Mouse (Mus musculus) layer of hippocampus, adult 2 months (tissue): ENCODE measurements around the gene Snrnp70. TPM values are rescaled to one million over a fixed set of nuclear protein-coding genes. Genes with fewer than 3 reads are reported as not detected.
A peak's percentile ranks its signal among the peaks of the same experiment; 100 is the strongest.
"Not testable (repeated sequence)": the region's sequence is repeated elsewhere in the genome, so short reads cannot be mapped to it uniquely, and the experiment has no call there.

Experiments
- DNase-seq, 2 experiments: peaks; one replicate each; pipeline ENCODE4 v3.0.0; 2022; ENCODE audit warnings: low spot score in 2 of 2
- H3K27ac ChIP-seq: fragments of 200-600 bp; 2 replicates; pipeline ENCODE4 v1.8.1; 2022
- H3K4me3 ChIP-seq: fragments of 200-600 bp; 2 replicates; pipeline ENCODE4 v1.8.1; 2022; ENCODE audit warnings: mild to moderate bottlenecking
- CTCF ChIP-seq: fragments of 200-600 bp; conservative IDR thresholded peaks from 2 replicates; pipeline ENCODE4 v1.8.1; 2022; ENCODE audit warnings: antibody characterized with exemption, mild to moderate bottlenecking, moderate library complexity
- total RNA-seq, 2 experiments: library from RNA; stranded (reverse); gene quantifications; 2 replicates each; pipeline ENCODE4 v1.2.3; 2021

Gene Snrnp70
- total RNA-seq, 2 experiments from 2014 or later, result 456 to 514 TPM

- TF ChIP-seq CTCF, result no peak
- no peak overlapping the region for H3K4me3 ChIP-seq
- peak overlapping the region; percentile 85; the same call in 1 of the 2 replicates for H3K27ac ChIP-seq
- DNase-seq, result no peak
These were observed 35.0 kb downstream of the Snrnp70 start for GRCm38 (mm10) chr7:45360404-45361125.

GRCm38 (mm10) chr7:45359081-45359480 is 36.5 kb downstream of the Snrnp70 start:
- DNase-seq, H3K27ac ChIP-seq, H3K4me3 ChIP-seq: not testable (repeated sequence)

GRCm38 (mm10) chr7:45356087-45356486 is 39.5 kb downstream of the Snrnp70 start:
- Histone ChIP-seq H3K4me3 (no peak overlapping the region), H3K27ac (no peak overlapping the region)
- no peak for DNase-seq
- no peak for TF ChIP-seq CTCF

GRCm38 (mm10) chr7:45355318-45356020 is 40.1 kb downstream of the Snrnp70 start:
- DNase-seq, result no peak

GRCm38 (mm10) chr7:45353041-45353440 is 42.5 kb downstream of the Snrnp70 start:
- no peak overlapping the region for H3K27ac ChIP-seq
- no peak for TF ChIP-seq CTCF
- no peak overlapping the region for H3K4me3 ChIP-seq
- no peak for DNase-seq

More at GRCm38 (mm10) chr7:45355318-45356020, 40.1 kb downstream of the Snrnp70 start:
- Histone ChIP-seq H3K4me3 (no peak overlapping the region), H3K27ac (no peak overlapping the region)
- TF ChIP-seq CTCF, result no peak

GRCm38 (mm10) chr7:45346905-45347304 is 48.6 kb downstream of the Snrnp70 start:
- DNase-seq, result no peak

GRCm38 (mm10) chr7:45343543-45343942 is 52.0 kb downstream of the Snrnp70 start:
- Histone ChIP-seq H3K27ac (peak overlapping the region; percentile 61), H3K4me3 (no peak overlapping the region)
- DNase-seq, result no peak
- peak; percentile 63 for TF ChIP-seq CTCF

More at GRCm38 (mm10) chr7:45346905-45347304, 48.6 kb downstream of the Snrnp70 start:
- no peak for TF ChIP-seq CTCF
- Histone ChIP-seq H3K4me3 (no peak overlapping the region), H3K27ac (peak overlapping the region; percentile 48; the same call in 1 of the 2 replicates)

GRCm38 (mm10) chr7:45342081-45342480 is 53.5 kb downstream of the Snrnp70 start:
- Histone ChIP-seq H3K27ac (peak overlapping the region; percentile 55; the same call in 1 of the 2 replicates), H3K4me3 (no peak overlapping the region)
- TF ChIP-seq CTCF, result no peak
- no peak for DNase-seq

- H3K27ac ChIP-seq, result no peak overlapping the region
- peak; percentile 88 to 89 for DNase-seq
- H3K4me3 ChIP-seq, result no peak overlapping the region
- TF ChIP-seq CTCF, result peak; percentile 93
These were observed 54.2 kb downstream of the Snrnp70 start for GRCm38 (mm10) chr7:45341303-45341702.

GRCm38 (mm10) chr7:45340669-45341068 is 54.9 kb downstream of the Snrnp70 start:
- H3K4me3 ChIP-seq, result no peak overlapping the region
- TF ChIP-seq CTCF, result no peak
- no peak overlapping the region for H3K27ac ChIP-seq
- no peak for DNase-seq

- H3K27ac ChIP-seq, result no peak overlapping the region
- no peak overlapping the region for H3K4me3 ChIP-seq
- TF ChIP-seq CTCF, result no peak
- no peak for DNase-seq
These were observed 55.5 kb downstream of the Snrnp70 start for GRCm38 (mm10) chr7:45340066-45340442.

GRCm38 (mm10) chr7:45339410-45340065 is 56.0 kb downstream of the Snrnp70 start:
- H3K27ac ChIP-seq, result no peak overlapping the region
- peak overlapping the region; percentile 47 for H3K4me3 ChIP-seq
- no peak for DNase-seq
- TF ChIP-seq CTCF, result peak; percentile 45

- Histone ChIP-seq H3K4me3 (no peak overlapping the region), H3K27ac (no peak overlapping the region)
- no peak for TF ChIP-seq CTCF
- DNase-seq, result no peak
These were observed 57.2 kb downstream of the Snrnp70 start for GRCm38 (mm10) chr7:45338161-45338911.
